Mouse (Mus musculus) liver, embryonic 16.5 days (tissue): ENCODE measurements around the gene Ipcef1. TPM values are rescaled to one million over a fixed set of nuclear protein-coding genes. Genes with fewer than 3 reads are reported as not detected.

Source experiments
- ATAC-seq: fragments of 200-750 bp; cut with Nextera tagmentation; 2 replicates; pipeline ENCODE4 v1.8.0; 2017; ENCODE audit warnings: low read depth, mild to moderate bottlenecking, moderate number of reproducible peaks, moderate library complexity
- H3K27ac ChIP-seq: fragments of 300-500 bp; sonication (generic); 2 replicates; pipeline ENCODE4 v1.5.1; 2014; ENCODE audit warnings: mild to moderate bottlenecking, low read length
- H3K27me3 ChIP-seq: fragments of 300-500 bp; sonication (generic); 2 replicates; pipeline ENCODE4 v1.6.1; 2014; ENCODE audit warnings: low read depth, low read length, mixed read lengths; ENCODE audit not compliant: control insufficient read depth, insufficient read depth
- H3K36me3 ChIP-seq: fragments of 300-500 bp; sonication (generic); 2 replicates; pipeline ENCODE4 v1.6.1; 2014; ENCODE audit warnings: mild to moderate bottlenecking; ENCODE audit not compliant: control insufficient read depth, insufficient read depth
- H3K4me1 ChIP-seq: fragments of 300-500 bp; sonication (generic); 2 replicates; pipeline ENCODE4 v1.6.1; 2014; ENCODE audit warnings: low read depth, low read length, mixed read lengths; ENCODE audit not compliant: control insufficient read depth
- H3K4me2 ChIP-seq: fragments of 300-500 bp; sonication (generic); 2 replicates; pipeline ENCODE4 v1.6.1; 2014; ENCODE audit warnings: low read depth, low read length, mixed read lengths
- H3K4me3 ChIP-seq: fragments of 300-500 bp; sonication (generic); 2 replicates; pipeline ENCODE4 v1.5.1; 2014; ENCODE audit warnings: low read depth, mild to moderate bottlenecking, low read length
- H3K9ac ChIP-seq: fragments of 300-500 bp; sonication (generic); 2 replicates; pipeline ENCODE4 v1.6.1; 2014; ENCODE audit warnings: low read depth, low read length
- H3K9me3 ChIP-seq: fragments of 300-500 bp; sonication (generic); replicated peaks from 2 replicates; pipeline ENCODE4 v1.6.1; 2016; ENCODE audit warnings: low read length; ENCODE audit not compliant: control insufficient read depth
- WGBS: fragments of 180-500 bp; shearing (Covaris S2); extraction: QIAGEN DNeasy Blood & Tissue Kit; methylation state at CpG from one replicate; pipeline ENCODE4 v1.1.7; 2014; ENCODE audit not compliant: insufficient replicate concordance; 5-methylcytosine and 5-hydroxymethylcytosine counted together
- polyA plus RNA-seq: library from polyadenylated mRNA; unstranded; fragments of >200 nt; fragmentation: Nextera tagmentation; extraction: Ambion mirVana; gene quantifications from 2 replicates; pipeline ENCODE4 v1.2.1, GENCODE M21; 2015

The Ipcef1 gene
- polyA plus RNA-seq, 1 experiment from 2014 or later: 0.97 TPM

DNA sequence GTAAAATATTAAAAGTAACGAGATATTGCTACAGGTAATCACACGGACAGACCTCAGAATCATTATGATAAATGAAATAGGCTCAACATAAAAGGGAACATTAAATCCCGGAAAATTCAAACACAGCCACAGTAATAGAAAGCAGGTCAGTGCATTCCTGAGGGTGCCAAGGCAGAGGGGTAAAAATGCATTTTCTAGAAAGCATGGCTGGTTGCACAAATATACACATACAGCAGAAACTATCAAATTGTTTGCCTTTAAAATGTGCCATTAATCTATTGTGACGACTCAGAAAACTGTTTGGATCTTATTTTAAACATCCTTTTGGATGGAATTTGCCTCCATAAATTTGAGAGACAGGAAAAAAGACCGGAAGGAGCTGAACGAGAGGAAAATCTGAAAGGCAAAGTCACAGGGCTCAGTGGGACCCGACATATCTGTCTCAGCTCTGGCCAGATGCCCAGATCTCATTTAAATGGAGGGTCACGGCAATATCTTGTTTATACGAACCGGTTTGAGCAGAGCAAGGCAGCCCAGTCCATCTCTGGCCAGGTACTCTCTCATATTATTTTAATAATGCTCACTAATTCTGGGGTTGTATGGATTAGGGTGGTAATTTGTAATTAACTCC lies 4.9 kb downstream of the Ipcef1 start:
- Histone ChIP-seq H3K4me2 (no peak overlapping the region), H3K27ac (no peak overlapping the region), H3K36me3 (no peaks in the 10 kb centered on the region), H3K4me3 (no peak overlapping the region), H3K4me1 (no peaks in the 10 kb centered on the region), H3K9me3 (no peaks in the 10 kb centered on the region), H3K27me3 (no peaks in the 10 kb centered on the region), H3K9ac (no peak overlapping the region)
- no peak for ATAC-seq
- WGBS: 53% methylated on average over 10 of the region's 10 CpGs

DNA sequence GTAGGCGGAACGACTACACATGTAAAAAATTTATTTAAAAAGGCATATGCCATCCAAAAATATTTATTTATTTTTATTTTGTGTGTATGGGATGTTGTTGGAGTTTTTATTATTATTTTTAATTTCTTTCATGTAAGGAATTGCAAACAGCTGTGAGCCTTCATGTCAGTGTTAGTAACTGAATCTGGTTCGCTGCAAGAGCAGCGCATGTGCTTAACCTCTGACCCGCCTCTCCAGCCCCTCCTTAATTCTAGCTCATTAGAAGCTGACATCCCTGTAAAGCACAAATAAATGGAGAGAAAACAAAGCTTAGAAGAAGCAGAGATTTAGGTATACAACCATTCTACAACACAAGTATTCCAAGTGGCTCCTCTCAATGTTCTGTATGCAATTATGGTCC lies 8.4 kb downstream of the Ipcef1 start:
- no peaks in the 10 kb centered on the region for H3K27me3 ChIP-seq
- no peaks in the 10 kb centered on the region for H3K36me3 ChIP-seq
- no peak overlapping the region for H3K4me2 ChIP-seq
- WGBS: 61% methylated on average over 5 of the region's 5 CpGs
- no peaks in the 10 kb centered on the region for H3K4me1 ChIP-seq
- no peak overlapping the region for H3K27ac ChIP-seq
- no peak for ATAC-seq
- no peaks in the 10 kb centered on the region for H3K9me3 ChIP-seq
- no peak overlapping the region for H3K4me3 ChIP-seq
- no peak overlapping the region for H3K9ac ChIP-seq

GRCm38 (mm10) chr10:7041032-7041431 lies 11.2 kb downstream of the Ipcef1 start:
- no peaks in the 10 kb centered on the region for H3K9me3 ChIP-seq
- H3K4me1 ChIP-seq: no peaks in the 10 kb centered on the region
- ATAC-seq: no peak
- no peak overlapping the region for H3K27ac ChIP-seq
- H3K4me3 ChIP-seq: no peak overlapping the region
- H3K27me3 ChIP-seq: no peaks in the 10 kb centered on the region
- H3K36me3 ChIP-seq: no peaks in the 10 kb centered on the region
- no peak overlapping the region for H3K9ac ChIP-seq
- no peak overlapping the region for H3K4me2 ChIP-seq

DNA sequence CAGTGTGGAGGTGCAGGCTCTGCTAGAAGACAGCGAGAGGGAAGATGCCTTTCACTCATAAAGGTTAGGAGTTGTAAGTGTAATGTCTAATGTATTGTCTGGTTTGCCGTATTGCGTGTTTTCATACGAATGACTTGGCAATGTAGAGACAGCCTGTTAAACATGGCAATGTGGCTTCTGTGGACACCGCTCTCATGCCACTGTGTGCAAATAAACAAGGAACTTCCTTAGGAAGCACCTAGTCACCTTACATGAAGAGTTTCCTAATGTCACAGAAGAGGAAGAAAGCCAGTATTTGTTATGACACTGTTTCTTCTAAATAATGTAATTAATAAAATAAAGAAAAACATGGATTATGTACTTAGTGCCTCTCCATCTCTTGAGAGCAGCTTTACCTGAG lies 15.1 kb downstream of the Ipcef1 start:
- 64% methylated on average over 5 of the region's 5 CpGs for WGBS
- ATAC-seq: no peak

DNA sequence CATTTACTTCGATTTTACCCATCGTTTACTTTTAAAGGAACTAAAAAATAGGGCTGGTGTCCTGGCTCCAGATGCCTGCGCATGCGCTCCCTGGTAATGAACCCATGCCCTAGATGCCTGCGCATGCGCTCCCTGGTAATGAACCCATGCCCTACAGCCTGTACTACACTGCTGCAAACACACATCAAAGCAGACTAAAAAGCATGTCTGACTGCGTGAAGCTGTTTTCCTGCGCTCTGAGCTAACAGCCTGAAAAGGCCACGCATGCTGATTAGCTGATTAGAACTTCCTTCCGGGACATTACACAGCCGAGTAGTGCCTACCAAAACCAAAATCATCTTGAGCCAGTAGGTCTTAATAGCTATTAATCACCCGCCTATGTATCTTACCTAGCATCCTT lies 16.7 kb downstream of the Ipcef1 start:
- no peak overlapping the region for H3K27ac ChIP-seq
- WGBS: 50% methylated on average over 12 of the region's 12 CpGs
- no peak overlapping the region for H3K4me2 ChIP-seq
- no peaks in the 10 kb centered on the region for H3K27me3 ChIP-seq
- no peak overlapping the region for H3K9ac ChIP-seq
- H3K4me1 ChIP-seq: no peaks in the 10 kb centered on the region
- no peak overlapping the region for H3K4me3 ChIP-seq
- ATAC-seq: no peak
- H3K36me3 ChIP-seq: no peaks in the 10 kb centered on the region
- no peaks in the 10 kb centered on the region for H3K9me3 ChIP-seq

More for the DNA sequence above, 15.1 kb downstream of the Ipcef1 start:
- no peaks in the 10 kb centered on the region for H3K36me3 ChIP-seq
- H3K9me3 ChIP-seq: no peaks in the 10 kb centered on the region
- no peak overlapping the region for H3K9ac ChIP-seq
- no peak overlapping the region for H3K4me3 ChIP-seq
- no peak overlapping the region for H3K4me2 ChIP-seq
- H3K4me1 ChIP-seq: no peaks in the 10 kb centered on the region
- H3K27ac ChIP-seq: no peak overlapping the region
- no peaks in the 10 kb centered on the region for H3K27me3 ChIP-seq

DNA sequence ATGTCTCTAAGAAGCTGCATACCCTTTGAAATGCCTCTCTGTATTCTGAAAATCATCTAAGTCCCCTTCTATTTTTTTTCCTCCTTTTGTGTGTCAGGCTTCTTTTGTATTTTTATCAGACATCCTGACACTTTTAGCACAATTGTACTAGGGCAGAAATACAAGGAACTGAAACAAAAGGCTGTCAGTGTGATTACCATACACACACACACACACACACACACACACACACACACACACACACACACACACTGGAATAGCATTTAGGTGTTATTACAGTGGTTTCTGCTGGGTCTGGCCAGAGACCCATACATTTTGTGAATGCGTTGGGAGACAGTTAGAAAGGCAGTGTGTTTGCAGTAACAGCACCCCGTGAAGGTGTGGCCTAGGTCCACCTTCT lies 18.8 kb downstream of the Ipcef1 start:
- no peaks in the 10 kb centered on the region for H3K4me1 ChIP-seq
- no peak overlapping the region for H3K4me2 ChIP-seq
- WGBS: 57% methylated on average over 2 of the region's 2 CpGs
- no peaks in the 10 kb centered on the region for H3K27me3 ChIP-seq
- H3K9ac ChIP-seq: no peak overlapping the region
- H3K4me3 ChIP-seq: no peak overlapping the region
- H3K9me3 ChIP-seq: no peaks in the 10 kb centered on the region
- no peaks in the 10 kb centered on the region for H3K36me3 ChIP-seq
- no peak for ATAC-seq
- H3K27ac ChIP-seq: no peak overlapping the region

DNA sequence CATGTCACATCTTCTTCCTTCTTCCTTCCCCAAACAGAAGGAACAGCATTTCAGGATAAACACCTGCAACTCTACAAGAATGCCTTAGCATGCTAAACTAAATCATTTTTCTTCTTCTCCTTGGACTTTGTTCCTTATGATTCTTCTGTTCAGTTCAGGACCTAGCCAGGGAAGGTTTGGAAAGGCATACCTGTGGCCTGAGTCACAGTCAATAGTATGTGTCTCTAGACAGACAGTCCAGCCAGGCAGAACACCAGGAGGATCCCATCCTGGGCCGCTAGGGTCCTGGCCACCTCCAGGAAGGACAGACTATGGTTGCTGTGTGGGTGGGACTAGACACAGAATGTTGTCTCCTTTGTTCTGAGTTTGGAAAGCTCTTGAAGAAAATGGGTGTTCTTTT lies 27.2 kb downstream of the Ipcef1 start:
- Histone ChIP-seq H3K4me3 (no peak overlapping the region), H3K36me3 (no peaks in the 10 kb centered on the region), H3K27ac (no peak overlapping the region), H3K9ac (no peak overlapping the region), H3K9me3 (no peaks in the 10 kb centered on the region), H3K4me2 (no peak overlapping the region), H3K4me1 (no peaks in the 10 kb centered on the region), H3K27me3 (no peaks in the 10 kb centered on the region)
- WGBS: 58% methylated on average over 1 of the region's 1 CpGs
- no peak for ATAC-seq

DNA sequence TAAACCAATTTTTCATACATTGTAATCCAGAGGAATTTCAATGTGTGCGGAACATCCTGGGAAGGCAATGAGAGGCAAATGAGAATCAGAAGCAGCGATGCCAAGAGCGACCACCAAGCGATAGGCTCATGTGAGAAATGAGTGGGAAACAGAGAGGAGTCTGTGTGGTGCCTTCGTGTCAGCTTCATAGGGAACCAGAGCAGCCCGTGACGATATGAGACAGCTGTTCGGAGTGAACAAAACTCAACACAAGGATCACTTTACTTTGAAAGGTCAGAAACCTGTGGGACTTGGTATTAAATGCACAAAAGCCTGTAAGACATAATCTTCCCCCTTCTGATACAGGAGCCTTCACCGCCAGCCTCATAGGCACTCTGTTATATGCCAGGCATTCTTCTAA lies 31.7 kb downstream of the Ipcef1 start:
- no peaks in the 10 kb centered on the region for H3K9me3 ChIP-seq
- no peaks in the 10 kb centered on the region for H3K27me3 ChIP-seq
- H3K36me3 ChIP-seq: no peaks in the 10 kb centered on the region
- no peak overlapping the region for H3K4me2 ChIP-seq
- H3K27ac ChIP-seq: no peak overlapping the region
- H3K9ac ChIP-seq: no peak overlapping the region
- no peak for ATAC-seq
- no peak overlapping the region for H3K4me3 ChIP-seq
- H3K4me1 ChIP-seq: no peaks in the 10 kb centered on the region
- WGBS: 80% methylated on average over 9 of the region's 9 CpGs

GRCm38 (mm10) chr10:7019781-7020386 lies 32.4 kb downstream of the Ipcef1 start:
- ATAC-seq: no peak
- H3K36me3 ChIP-seq: no peaks in the 10 kb centered on the region
- no peak overlapping the region for H3K9ac ChIP-seq
- H3K27me3 ChIP-seq: no peaks in the 10 kb centered on the region
- no peak overlapping the region for H3K4me3 ChIP-seq
- H3K4me1 ChIP-seq: no peaks in the 10 kb centered on the region
- no peaks in the 10 kb centered on the region for H3K9me3 ChIP-seq
- WGBS: 65% methylated on average over 7 of the region's 7 CpGs
- no peak overlapping the region for H3K4me2 ChIP-seq
- no peak overlapping the region for H3K27ac ChIP-seq
